Comparison of ENCODE assay signal across 8 mouse cellular contexts in the genomic region with DNA sequence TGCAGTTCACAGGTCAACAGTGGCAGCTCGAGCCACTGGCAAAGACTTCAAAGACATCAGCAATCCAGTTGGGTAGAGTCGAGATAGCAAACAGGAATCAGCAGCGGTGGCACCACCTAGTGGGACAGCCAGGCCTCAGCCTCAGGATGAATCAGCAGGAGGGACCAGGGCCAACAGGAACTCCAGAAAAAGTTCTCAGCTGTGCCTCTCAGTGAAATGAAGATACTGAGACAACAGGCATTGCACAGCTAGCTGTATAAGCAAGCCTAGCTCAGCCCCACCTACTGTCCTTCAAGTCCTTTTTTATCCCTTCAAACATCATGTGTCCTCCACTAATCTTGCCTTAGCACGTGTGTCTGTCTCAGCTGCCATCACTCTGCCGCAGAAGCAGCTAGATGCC. TPM values are rescaled to one million over a fixed set of nuclear protein-coding genes. Genes with fewer than 3 reads are reported as not detected.
DNase-seq lines count a peak whose midpoint lies in the region; ATAC-seq and TF ChIP-seq lines count a peak whose summit lies in the region.

No protein-coding gene starts in this region.

- no peak overlapping the region for H3K4me2 ChIP-seq in forebrain, postnatal 0 days (ENCODE audit: low read depth)
- H3K4me2 ChIP-seq in forebrain, embryonic 16.5 days (ENCODE audit: low read length): no peak overlapping the region
- no peak overlapping the region for H3K4me2 ChIP-seq in stomach, postnatal 0 days (replicated peaks; ENCODE audit: low read depth)
- H3K4me2 ChIP-seq in forebrain, embryonic 13.5 days: no peak overlapping the region

- H3K36me3 ChIP-seq in forebrain, postnatal 0 days (ENCODE audit: insufficient read depth): peaks cover 84% of the 10 kb centered on the region
- peaks cover 45% of the 10 kb centered on the region for H3K36me3 ChIP-seq in forebrain, embryonic 16.5 days (ENCODE audit: control insufficient read depth, insufficient read depth)
- no peaks in the 10 kb centered on the region for H3K36me3 ChIP-seq in testis, adult 2 months (ENCODE audit: control insufficient read depth, insufficient read depth, low read length)
- H3K36me3 ChIP-seq in stomach, postnatal 0 days (ENCODE audit: control insufficient read depth, insufficient read depth, low read length): peaks cover 34% of the 10 kb centered on the region
- H3K36me3 ChIP-seq in forebrain, embryonic 13.5 days (ENCODE audit: poor library complexity, severe bottlenecking): peaks cover 96% of the 10 kb centered on the region

- DNase-seq in forebrain, postnatal 0 days: no peak
- DNase-seq in testis, postnatal 14 days (ENCODE audit: low spot score): no peak
- peak; percentile 15 for DNase-seq in induced T-regulatory cell, adult 2 months (ENCODE audit: low read depth)
- peak; percentile 65 for DNase-seq in stomach, postnatal 0 days (ENCODE audit: low spot score)
- no peak for DNase-seq in right cerebral cortex, postnatal 10 days (ENCODE audit: low spot score in 2 of 2)

- TF ChIP-seq POLR2A in testis, adult 2 months (IDR thresholded peaks at IDR 0.05; ENCODE audit: control insufficient read depth, low read depth, low read length): no peak

- no peaks in the 10 kb centered on the region for H3K4me1 ChIP-seq in forebrain, postnatal 0 days (ENCODE audit: insufficient read depth)
- H3K4me1 ChIP-seq in forebrain, embryonic 16.5 days (replicated peaks; ENCODE audit: control insufficient read depth, insufficient read depth, low read length): no peaks in the 10 kb centered on the region
- no peaks in the 10 kb centered on the region for H3K4me1 ChIP-seq in testis, adult 2 months (ENCODE audit: control insufficient read depth, insufficient read depth, low read length)
- no peaks in the 10 kb centered on the region for H3K4me1 ChIP-seq in stomach, postnatal 0 days (replicated peaks; ENCODE audit: control insufficient read depth, insufficient read depth)
- no peaks in the 10 kb centered on the region for H3K4me1 ChIP-seq in forebrain, embryonic 13.5 days

- no peak for ATAC-seq in forebrain, postnatal 0 days
- ATAC-seq in forebrain, embryonic 16.5 days: no peak
- ATAC-seq in stomach, postnatal 0 days (ENCODE audit: low FRiP score, low TSS enrichment): 0 out of 2 replicates have a peak, but pooled peaks have one; percentile 54
- no peak for ATAC-seq in forebrain, embryonic 13.5 days

- H3K27me3 ChIP-seq in forebrain, postnatal 0 days (ENCODE audit: insufficient read depth, low read length): no peaks in the 10 kb centered on the region
- no peaks in the 10 kb centered on the region for H3K27me3 ChIP-seq in forebrain, embryonic 16.5 days (replicated peaks; ENCODE audit: control insufficient read depth, insufficient read depth, low read length)
- no peaks in the 10 kb centered on the region for H3K27me3 ChIP-seq in testis, adult 2 months (ENCODE audit: control insufficient read depth, insufficient read depth, low read length)
- H3K27me3 ChIP-seq in stomach, postnatal 0 days (ENCODE audit: control insufficient read depth, insufficient read depth, low read length): no peaks in the 10 kb centered on the region
- H3K27me3 ChIP-seq in forebrain, embryonic 13.5 days: no peaks in the 10 kb centered on the region

- no peak overlapping the region for H3K4me3 ChIP-seq in forebrain, postnatal 0 days (ENCODE audit: low read depth, low read length)
- no peak overlapping the region for H3K4me3 ChIP-seq in forebrain, embryonic 16.5 days (replicated peaks; ENCODE audit: low read length)
- H3K4me3 ChIP-seq in testis, adult 2 months (ENCODE audit: control insufficient read depth, low read depth, low read length): no peak overlapping the region
- H3K4me3 ChIP-seq in stomach, postnatal 0 days (ENCODE audit: low read depth, low read length): no peak overlapping the region
- no peak overlapping the region for H3K4me3 ChIP-seq in forebrain, embryonic 13.5 days

- 69% methylated on average over 5 of the region's 5 CpGs for WGBS in forebrain, postnatal 0 days
- WGBS in forebrain, embryonic 16.5 days: 70% methylated on average over 5 of the region's 5 CpGs
- WGBS in stomach, postnatal 0 days: 57% methylated on average over 5 of the region's 5 CpGs
- 75% methylated on average over 5 of the region's 5 CpGs for WGBS in forebrain, embryonic 13.5 days

- TF ChIP-seq CTCF in forebrain, postnatal 0 days (IDR thresholded peaks at IDR 0.05; ENCODE audit: low read depth): peak; percentile 31; the same call in 1 of the 2 replicates
- TF ChIP-seq CTCF in testis, adult 2 months (IDR thresholded peaks at IDR 0.05; ENCODE audit: control insufficient read depth, insufficient read depth, insufficient replicate concordance, low read depth, low read length): peak; percentile 30; the same call in 1 of the 2 replicates
- peak; percentile 71 for TF ChIP-seq CTCF in stomach, postnatal 0 days (IDR thresholded peaks at IDR 0.05; ENCODE audit: low read depth)

- no peak for TF ChIP-seq EP300 in stomach, postnatal 0 days (optimal IDR thresholded peaks at IDR 0.05)

- no peak overlapping the region for H3K27ac ChIP-seq in forebrain, postnatal 0 days (ENCODE audit: low read depth, low read length)
- no peak overlapping the region for H3K27ac ChIP-seq in forebrain, embryonic 16.5 days (ENCODE audit: low read length)
- no peak overlapping the region for H3K27ac ChIP-seq in testis, adult 2 months (ENCODE audit: control insufficient read depth, insufficient read depth, low read depth, low read length)
- H3K27ac ChIP-seq in stomach, postnatal 0 days (replicated peaks): no peak overlapping the region
- H3K27ac ChIP-seq in forebrain, embryonic 13.5 days: no peak overlapping the region

- no peaks in the 10 kb centered on the region for H3K9me3 ChIP-seq in forebrain, postnatal 0 days (ENCODE audit: low read length)
- H3K9me3 ChIP-seq in forebrain, embryonic 16.5 days (ENCODE audit: control insufficient read depth, low read length): no peaks in the 10 kb centered on the region
- no peaks in the 10 kb centered on the region for H3K9me3 ChIP-seq in stomach, postnatal 0 days (ENCODE audit: control insufficient read depth, low read length)
- no peaks in the 10 kb centered on the region for H3K9me3 ChIP-seq in forebrain, embryonic 13.5 days (replicated peaks)

- no peak overlapping the region for H3K9ac ChIP-seq in forebrain, postnatal 0 days
- H3K9ac ChIP-seq in forebrain, embryonic 16.5 days (replicated peaks; ENCODE audit: low read depth, low read length): no peak overlapping the region
- H3K9ac ChIP-seq in stomach, postnatal 0 days (ENCODE audit: low read length): no peak overlapping the region
- no peak overlapping the region for H3K9ac ChIP-seq in forebrain, embryonic 13.5 days

RNA-seq across cellular contexts. Expression of a gene that starts 28.0 kb away (rescaled TPM):
- not detected in 2 replicates for total RNA-seq in forebrain, postnatal 0 days (2014; rRNA removed)
- polyA plus RNA-seq in forebrain, postnatal 0 days (2015; fragmentation: Nextera tagmentation; extraction: Ambion mirVana): not detected in 2 replicates
- not detected in 2 replicates for polyA plus RNA-seq in forebrain, embryonic 16.5 days (2015; fragmentation: Nextera tagmentation; extraction: Ambion mirVana)
- polyA plus RNA-seq in testis, adult 2 months (2012; rRNA removed): not detected in 2 replicates
- polyA plus RNA-seq in stomach, postnatal 0 days (2015; fragmentation: Nextera tagmentation; extraction: Ambion mirVana): not detected in 2 replicates
- polyA plus RNA-seq in forebrain, embryonic 13.5 days (2015; fragmentation: Nextera tagmentation; extraction: Ambion mirVana): 0.20 TPM in 1 of 2 replicates, not detected in the other

RNA-seq across cellular contexts. Expression of a gene that starts 31.0 kb away (rescaled TPM):
- total RNA-seq in forebrain, postnatal 0 days (2014; rRNA removed): 48.9 and 57.8 TPM in 2 replicates
- 16.8 and 33.5 TPM in 2 replicates for polyA plus RNA-seq in forebrain, postnatal 0 days (2015; fragmentation: Nextera tagmentation; extraction: Ambion mirVana)
- polyA plus RNA-seq in forebrain, embryonic 16.5 days (2015; fragmentation: Nextera tagmentation; extraction: Ambion mirVana): 79.1 and 83.6 TPM in 2 replicates
- polyA plus RNA-seq in testis, adult 2 months (2012; rRNA removed): 4.9 and 5.6 TPM in 2 replicates
- 16.1 and 18.6 TPM in 2 replicates for polyA plus RNA-seq in stomach, postnatal 0 days (2015; fragmentation: Nextera tagmentation; extraction: Ambion mirVana)
- polyA plus RNA-seq in forebrain, embryonic 13.5 days (2015; fragmentation: Nextera tagmentation; extraction: Ambion mirVana): 93.9 and 94.8 TPM in 2 replicates

RNA-seq across cellular contexts. Expression of a gene that starts 53.5 kb away (rescaled TPM):
- not detected in 2 replicates for total RNA-seq in forebrain, postnatal 0 days (2014; rRNA removed)
- not detected in 2 replicates for polyA plus RNA-seq in forebrain, postnatal 0 days (2015; fragmentation: Nextera tagmentation; extraction: Ambion mirVana)
- polyA plus RNA-seq in forebrain, embryonic 16.5 days (2015; fragmentation: Nextera tagmentation; extraction: Ambion mirVana): not detected in 2 replicates
- polyA plus RNA-seq in testis, adult 2 months (2012; rRNA removed): 613 and 779 TPM in 2 replicates
- polyA plus RNA-seq in stomach, postnatal 0 days (2015; fragmentation: Nextera tagmentation; extraction: Ambion mirVana): not detected in 2 replicates
- polyA plus RNA-seq in forebrain, embryonic 13.5 days (2015; fragmentation: Nextera tagmentation; extraction: Ambion mirVana): not detected in 2 replicates

Comparison
In these comparisons a context has a peak if more than half of its experiments do, and no peak if none do; other contexts are left out.
1. DNase-seq: peak in induced T-regulatory cell, adult 2 months (single experiment) and stomach, postnatal 0 days (single experiment); none in forebrain, postnatal 0 days (single experiment), testis, postnatal 14 days (single experiment) and right cerebral cortex, postnatal 10 days (0 of 2).
2. RNA of a gene that starts 53.5 kb away (polyA plus RNA-seq): 613 to 779 TPM in testis, adult 2 months; not detected in forebrain, postnatal 0 days, not detected in forebrain, embryonic 16.5 days, not detected in stomach, postnatal 0 days and not detected in forebrain, embryonic 13.5 days; every median in the first group is over 100 times any median in the second.
3. Peak in every context shown above with its lines, with median percentiles within 50 percentile points of each other: CTCF ChIP-seq.